Mouse (Mus musculus) kidney, embryonic 15.5 days (tissue): ENCODE data around the gene Pgrmc1. TPM values are rescaled to one million over a fixed set of nuclear protein-coding genes. Genes with fewer than 3 reads are reported as not detected.
A peak's percentile ranks its signal among the peaks of the same experiment; 100 is the strongest.
"Not testable (repeated sequence)": the region's sequence is repeated elsewhere in the genome, so short reads cannot be mapped to it uniquely, and the experiment has no call there.

Experiments used
- ATAC-seq: fragments of 200-750 bp; cut with Nextera tagmentation; replicated peaks from 2 replicates; pipeline ENCODE4 v1.8.0; 2017; ENCODE audit warnings: moderate TSS enrichment; ENCODE audit not compliant: low FRiP score
- H3K27ac ChIP-seq: fragments of 300-500 bp; sonication (generic); 2 replicates; pipeline ENCODE4 v1.5.1; 2015; ENCODE audit warnings: mild to moderate bottlenecking, inconsistent platforms
- H3K27me3 ChIP-seq: fragments of 300-500 bp; sonication (generic); 2 replicates; pipeline ENCODE4 v1.6.1; 2015; ENCODE audit warnings: inconsistent platforms
- H3K36me3 ChIP-seq: fragments of 300-500 bp; sonication (generic); 2 replicates; pipeline ENCODE4 v1.6.1; 2015; ENCODE audit warnings: inconsistent platforms
- H3K4me1 ChIP-seq: fragments of 300-500 bp; sonication (generic); 2 replicates; pipeline ENCODE4 v1.6.1; 2015; ENCODE audit warnings: inconsistent platforms
- H3K4me2 ChIP-seq: fragments of 300-500 bp; sonication (generic); 2 replicates; pipeline ENCODE4 v1.6.1; 2015; ENCODE audit warnings: moderate library complexity, mild to moderate bottlenecking, inconsistent platforms
- H3K4me3 ChIP-seq: fragments of 300-500 bp; sonication (generic); replicated peaks from 2 replicates; pipeline ENCODE4 v1.5.1; 2015; ENCODE audit warnings: mild to moderate bottlenecking, inconsistent platforms
- H3K9ac ChIP-seq: fragments of 300-500 bp; sonication (generic); 2 replicates; pipeline ENCODE4 v1.6.1; 2015; ENCODE audit warnings: mild to moderate bottlenecking, inconsistent platforms
- H3K9me3 ChIP-seq: fragments of 300-500 bp; sonication (generic); replicated peaks from 2 replicates; pipeline ENCODE4 v1.6.1; 2016; ENCODE audit warnings: inconsistent platforms
- WGBS: fragments of 180-500 bp; shearing (Covaris S2); methylation state at CpG from one replicate; pipeline ENCODE4 v1.1.7; 2015; ENCODE audit warnings: mixed read lengths; 5-methylcytosine and 5-hydroxymethylcytosine counted together
- polyA plus RNA-seq: library from polyadenylated mRNA; unstranded; fragments of >200 nt; fragmentation: Nextera tagmentation; extraction: Ambion mirVana; gene quantifications from 2 replicates; pipeline ENCODE4 v1.2.1, GENCODE M21; 2015

The Pgrmc1 gene
- polyA plus RNA-seq: 274 and 289 TPM in 2 replicates

- Histone ChIP-seq H3K36me3 (peaks cover 6% of the 10 kb centered on the region; the same call in 1 of the 2 replicates), H3K4me2 (peak within 1 kb of the TSS; percentile 55), H3K9me3 (no peaks in the 10 kb centered on the region; the same call in 1 of the 2 replicates), H3K4me1 (0 out of 2 replicates have a peak, but pooled peaks cover 7% of the 10 kb centered on the region), H3K27ac (peak within 1 kb of the TSS; percentile 85), H3K27me3 (no peaks in the 10 kb centered on the region), H3K4me3 (peak within 1 kb of the TSS; percentile 65), H3K9ac (peak within 1 kb of the TSS; percentile 69)
- WGBS: 18% methylated on average over 32 of the region's 45 CpGs
- ATAC-seq: peak; percentile 98
Observed at GRCm38 (mm10) chrX:36597707-36598389, at the start of gene Pgrmc1. Pgrmc1 (plus strand) TSS chrX:36598206.

DNA sequence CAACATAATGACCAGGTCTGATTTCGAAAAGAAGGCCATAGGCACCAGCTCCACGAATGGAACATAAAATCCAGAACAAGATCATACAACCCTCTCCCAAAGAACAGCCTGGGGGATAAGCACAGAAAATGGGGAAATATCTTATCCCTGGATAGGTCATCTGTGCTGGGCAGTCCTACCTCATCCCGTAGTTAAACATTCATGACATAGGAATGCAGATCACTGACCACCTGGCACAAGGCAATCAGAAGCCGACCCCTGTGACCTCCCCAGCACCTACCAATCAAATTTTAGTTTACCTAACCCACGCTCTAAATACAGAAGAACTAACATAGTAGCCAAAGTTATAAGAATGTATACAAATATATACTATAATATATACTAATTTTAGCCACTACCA, 49.2 kb upstream of the Pgrmc1 start:
- H3K4me3 ChIP-seq: no peak overlapping the region
- 65% methylated on average over 5 of the region's 5 CpGs for WGBS
- no peak for ATAC-seq

GRCm38 (mm10) chrX:36550906-36551305, 47.1 kb upstream of the Pgrmc1 start:
- Histone ChIP-seq H3K9me3 (no peaks in the 10 kb centered on the region), H3K36me3 (no peaks in the 10 kb centered on the region), H3K4me3 (no peak overlapping the region), H3K27ac (peak overlapping the region; percentile 85), H3K4me1 (0 out of 2 replicates have a peak, but pooled peaks cover 6% of the 10 kb centered on the region), H3K9ac (no peak overlapping the region), H3K27me3 (no peaks in the 10 kb centered on the region), H3K4me2 (no peak overlapping the region)
- peak; percentile 55 for ATAC-seq
- WGBS: 31% methylated on average over 5 of the region's 5 CpGs

More for the DNA sequence above, 49.2 kb upstream of the Pgrmc1 start:
- H3K27me3 ChIP-seq: no peaks in the 10 kb centered on the region
- H3K4me2 ChIP-seq: no peak overlapping the region
- H3K9ac ChIP-seq: no peak overlapping the region
- H3K27ac ChIP-seq: no peak overlapping the region
- no peaks in the 10 kb centered on the region for H3K9me3 ChIP-seq
- no peaks in the 10 kb centered on the region for H3K36me3 ChIP-seq
- H3K4me1 ChIP-seq: 0 out of 2 replicates have a peak, but pooled peaks cover 6% of the 10 kb centered on the region

DNA sequence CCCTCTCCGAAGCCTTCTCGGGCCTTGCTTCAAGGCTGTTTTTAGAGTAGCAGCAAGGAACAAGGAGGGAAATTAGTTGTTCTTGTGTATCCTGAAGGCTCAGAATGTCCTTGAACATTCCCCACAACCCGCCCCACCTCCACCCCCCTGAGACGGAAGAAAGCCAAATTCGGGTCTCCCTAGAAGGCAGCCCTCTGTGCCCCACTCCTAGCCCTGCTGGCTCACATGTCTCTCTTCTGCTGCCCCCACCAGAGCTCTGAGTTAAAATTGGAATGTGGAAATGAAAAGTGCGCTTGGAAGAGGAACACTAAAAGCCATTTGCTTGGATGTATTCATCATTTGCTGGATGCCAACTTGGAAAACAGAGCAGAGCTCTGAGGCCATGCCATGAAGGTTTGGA, 46.7 kb upstream of the Pgrmc1 start:
- H3K9me3 ChIP-seq: no peaks in the 10 kb centered on the region
- H3K36me3 ChIP-seq: no peaks in the 10 kb centered on the region
- no peak for ATAC-seq
- 0 out of 2 replicates have a peak, but pooled peaks cover 6% of the 10 kb centered on the region for H3K4me1 ChIP-seq
- WGBS: 40% methylated on average over 6 of the region's 6 CpGs
- no peak overlapping the region for H3K4me2 ChIP-seq
- H3K9ac ChIP-seq: no peak overlapping the region
- peak overlapping the region; percentile 85 for H3K27ac ChIP-seq
- H3K4me3 ChIP-seq: no peak overlapping the region
- no peaks in the 10 kb centered on the region for H3K27me3 ChIP-seq

DNA sequence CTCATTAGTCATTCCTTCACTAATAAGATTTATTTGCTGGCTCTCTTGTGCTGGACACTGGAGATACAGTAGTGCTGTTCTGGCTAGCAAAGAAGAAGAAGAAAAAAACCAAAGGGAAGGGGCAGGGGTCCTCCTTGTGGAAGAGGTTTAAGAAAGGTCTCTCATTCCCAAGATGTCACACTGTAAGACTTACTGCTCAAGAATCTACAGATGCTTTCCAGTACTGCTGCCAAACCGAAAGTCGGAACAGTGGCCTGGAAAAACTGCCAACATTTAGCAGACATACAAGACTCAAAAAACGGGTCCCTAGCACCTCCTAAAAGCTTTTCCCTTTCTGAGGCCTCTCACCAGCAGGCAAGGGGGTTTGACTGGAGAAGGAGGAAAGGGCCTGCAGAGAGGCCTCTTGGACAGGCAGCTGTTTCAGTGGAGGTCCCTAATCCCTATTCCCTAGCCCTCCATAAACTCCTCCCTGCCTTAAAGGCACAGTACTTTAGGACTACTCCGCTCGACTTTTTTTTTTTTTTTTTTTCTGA, 45.9 kb upstream of the Pgrmc1 start:
- no peak overlapping the region for H3K4me2 ChIP-seq
- H3K27ac ChIP-seq: peak overlapping the region; percentile 85
- no peaks in the 10 kb centered on the region for H3K27me3 ChIP-seq
- H3K9me3 ChIP-seq: no peaks in the 10 kb centered on the region
- 26% methylated on average over 5 of the region's 5 CpGs for WGBS
- ATAC-seq: peak; percentile 92
- no peaks in the 10 kb centered on the region for H3K36me3 ChIP-seq
- H3K9ac ChIP-seq: no peak overlapping the region
- no peak overlapping the region for H3K4me3 ChIP-seq
- 0 out of 2 replicates have a peak, but pooled peaks cover 6% of the 10 kb centered on the region for H3K4me1 ChIP-seq

- H3K9me3 ChIP-seq: no peaks in the 10 kb centered on the region
- no peak overlapping the region for H3K27ac ChIP-seq
- H3K36me3 ChIP-seq: no peaks in the 10 kb centered on the region
- no peak overlapping the region for H3K4me2 ChIP-seq
- ATAC-seq: no peak
- H3K4me3 ChIP-seq: no peak overlapping the region
- H3K27me3 ChIP-seq: no peaks in the 10 kb centered on the region
- 69% methylated on average over 3 of the region's 3 CpGs for WGBS
- no peak overlapping the region for H3K9ac ChIP-seq
- 0 out of 2 replicates have a peak, but pooled peaks cover 6% of the 10 kb centered on the region for H3K4me1 ChIP-seq
Observed at GRCm38 (mm10) chrX:36552715-36553114, 45.3 kb upstream of the Pgrmc1 start.

- 38% methylated on average over 2 of the region's 2 CpGs for WGBS
- ATAC-seq: not testable (repeated sequence)
Observed at GRCm38 (mm10) chrX:36555196-36555595, 42.8 kb upstream of the Pgrmc1 start.

GRCm38 (mm10) chrX:36560170-36560569, 37.8 kb upstream of the Pgrmc1 start:
- Histone ChIP-seq H3K36me3 (no peaks in the 10 kb centered on the region), H3K27ac (no peak overlapping the region), H3K9ac (no peak overlapping the region), H3K4me3 (no peak overlapping the region), H3K27me3 (no peaks in the 10 kb centered on the region), H3K9me3 (no peaks in the 10 kb centered on the region), H3K4me1 (no peaks in the 10 kb centered on the region), H3K4me2 (no peak overlapping the region)
- WGBS: 78% methylated on average over 4 of the region's 4 CpGs
- no peak for ATAC-seq

More at GRCm38 (mm10) chrX:36555196-36555595, 42.8 kb upstream of the Pgrmc1 start:
- H3K9me3 ChIP-seq, H3K27me3 ChIP-seq, H3K4me3 ChIP-seq, H3K9ac ChIP-seq, H3K36me3 ChIP-seq, H3K4me2 ChIP-seq, H3K4me1 ChIP-seq: not testable (repeated sequence)
- peak overlapping the region; percentile 54; the same call in 1 of the 2 replicates for H3K27ac ChIP-seq

GRCm38 (mm10) chrX:36561650-36562049, 36.4 kb upstream of the Pgrmc1 start:
- Histone ChIP-seq H3K27ac (no peak overlapping the region), H3K9ac (no peak overlapping the region), H3K4me1 (no peaks in the 10 kb centered on the region), H3K9me3 (no peaks in the 10 kb centered on the region), H3K4me2 (no peak overlapping the region), H3K36me3 (no peaks in the 10 kb centered on the region), H3K4me3 (no peak overlapping the region), H3K27me3 (no peaks in the 10 kb centered on the region)
- 16% methylated on average over 7 of the region's 7 CpGs for WGBS
- no peak for ATAC-seq

DNA sequence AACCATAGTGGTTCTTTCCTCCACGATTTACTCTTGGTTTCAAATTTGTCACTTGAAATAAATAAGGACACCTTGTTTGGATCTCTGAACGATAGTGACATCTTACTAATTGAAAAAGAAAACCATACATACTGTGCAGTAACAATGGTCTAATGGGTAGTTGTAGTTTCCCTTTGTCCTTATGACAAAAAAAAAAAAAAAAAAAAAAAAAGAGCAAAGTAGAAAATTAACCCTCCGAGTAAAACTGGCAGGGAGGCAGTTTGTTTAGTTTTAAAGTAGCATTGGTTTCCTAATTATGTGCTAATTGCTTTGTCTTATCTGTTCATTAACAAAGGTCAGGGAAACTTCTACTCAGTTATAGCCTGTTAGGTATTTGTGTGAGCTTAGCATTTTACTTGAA, 35.9 kb upstream of the Pgrmc1 start:
- no peak for ATAC-seq
- no peak overlapping the region for H3K4me2 ChIP-seq

DNA sequence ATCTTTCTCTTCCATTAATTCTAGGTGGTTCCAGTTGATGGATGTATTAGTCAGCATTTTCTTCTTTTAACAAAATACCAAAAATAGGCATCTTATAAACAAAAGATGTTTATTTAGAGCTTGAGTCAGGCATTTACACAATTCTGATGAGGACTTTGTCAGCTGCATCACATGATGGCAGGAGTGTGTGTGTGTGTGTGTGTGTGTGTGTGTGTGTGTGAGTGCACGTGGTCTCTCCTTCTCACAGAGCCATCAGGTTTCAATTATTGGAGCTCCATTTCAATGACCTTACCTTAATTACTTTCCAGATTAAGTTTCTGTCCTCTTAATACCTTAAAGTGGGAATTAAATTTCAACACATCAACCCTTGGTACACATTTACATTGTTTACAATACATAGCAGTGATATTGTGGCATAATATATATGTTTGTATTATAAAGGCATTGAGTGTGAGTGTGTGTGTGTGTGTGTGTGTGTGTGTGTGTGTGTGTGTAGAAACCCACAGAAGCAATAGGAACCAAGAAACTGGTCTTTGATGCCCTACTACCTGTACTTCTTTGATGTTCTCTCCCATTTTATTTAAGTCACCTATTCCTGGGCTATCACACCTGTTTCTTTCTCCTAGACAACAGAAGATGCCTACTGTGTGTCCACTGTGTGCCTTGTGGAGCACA, 11.2 kb upstream of the Pgrmc1 start:
- Histone ChIP-seq H3K36me3 (no peaks in the 10 kb centered on the region), H3K4me3 (no peak overlapping the region), H3K4me1 (no peaks in the 10 kb centered on the region), H3K27me3 (no peaks in the 10 kb centered on the region), H3K9ac (no peak overlapping the region), H3K9me3 (no peaks in the 10 kb centered on the region), H3K27ac (no peak overlapping the region), H3K4me2 (no peak overlapping the region)
- no peak for ATAC-seq
- WGBS: 57% methylated on average over 1 of the region's 1 CpGs

More for the DNA sequence above, 35.9 kb upstream of the Pgrmc1 start:
- no peak overlapping the region for H3K4me3 ChIP-seq
- no peak overlapping the region for H3K27ac ChIP-seq
- no peaks in the 10 kb centered on the region for H3K36me3 ChIP-seq
- no peaks in the 10 kb centered on the region for H3K4me1 ChIP-seq
- H3K27me3 ChIP-seq: no peaks in the 10 kb centered on the region
- 38% methylated on average over 3 of the region's 3 CpGs for WGBS
- no peak overlapping the region for H3K9ac ChIP-seq
- H3K9me3 ChIP-seq: no peaks in the 10 kb centered on the region
